ENCODE assay signal across 9 mouse cellular contexts in genomic region chr8:122524506-122524905, GRCm38 (mm10). TPM values are rescaled to one million over a fixed set of nuclear protein-coding genes. Genes with fewer than 3 reads are reported as not detected.
DNase-seq lines count a peak whose midpoint lies in the region; ATAC-seq and TF ChIP-seq lines count a peak whose summit lies in the region.
"Had no signal": no experiment of that assay in that cellular context is flagged by ENCODE, and none has a peak within 500 bp of the region (broad histone marks: within the 10 kb centered on the region; RNA-seq: fewer than 3 reads in every experiment).

No protein-coding gene starts in this region.

- no peaks in the 10 kb centered on the region for H3K27me3 ChIP-seq in G1E (ENCODE audit: insufficient read depth, low read length)
- no peaks in the 10 kb centered on the region for H3K27me3 ChIP-seq in forebrain, embryonic 15.5 days
- no peaks in the 10 kb centered on the region for H3K27me3 ChIP-seq in limb, embryonic 14.5 days (ENCODE audit: control insufficient read depth, insufficient read depth, low read length)
- no peaks in the 10 kb centered on the region for H3K27me3 ChIP-seq in thymus, adult 2 months (ENCODE audit: control insufficient read depth, insufficient read depth, low read length)
- H3K27me3 ChIP-seq: Patski had no signal

- peak overlapping the region; percentile 25; the same call in 1 of the 2 replicates for H3K4me2 ChIP-seq in forebrain, embryonic 15.5 days (replicated peaks)
- 0 out of 2 replicates have a peak overlapping the region, but pooled peaks have one; percentile 29 for H3K4me2 ChIP-seq in limb, embryonic 14.5 days (replicated peaks; ENCODE audit: low read depth, low read length, severe bottlenecking)

- no peak for ATAC-seq in G1E (ENCODE audit: extremely low read depth, insufficient number of reproducible peaks, low FRiP score, poor library complexity, severe bottlenecking)
- no peak for ATAC-seq in forebrain, embryonic 15.5 days (replicated peaks)
- ATAC-seq in limb, embryonic 14.5 days (ENCODE audit: low FRiP score, low read depth): no peak

- H3K27ac ChIP-seq in forebrain, embryonic 15.5 days (replicated peaks): no peak overlapping the region
- H3K27ac ChIP-seq in limb, embryonic 14.5 days (replicated peaks; ENCODE audit: low read depth, low read length): no peak overlapping the region
- H3K27ac ChIP-seq in thymus, adult 2 months (ENCODE audit: control insufficient read depth, insufficient read depth, low read length): no peak overlapping the region

- WGBS in forebrain, embryonic 15.5 days: 50% methylated on average over 6 of the region's 6 CpGs
- 64% methylated on average over 6 of the region's 6 CpGs for WGBS in limb, embryonic 14.5 days
- WGBS in thymus, adult 2 months: 97% methylated on average over 6 of the region's 6 CpGs

- H3K9me3 ChIP-seq in G1E (replicated peaks): peaks cover 3% of the 10 kb centered on the region; the same call in 1 of the 2 replicates
- no peaks in the 10 kb centered on the region for H3K9me3 ChIP-seq in forebrain, embryonic 15.5 days
- no peaks in the 10 kb centered on the region for H3K9me3 ChIP-seq in limb, embryonic 14.5 days (ENCODE audit: control insufficient read depth, low read length)

- peaks cover 89% of the 10 kb centered on the region for H3K36me3 ChIP-seq in G1E (replicated peaks)
- H3K36me3 ChIP-seq in forebrain, embryonic 15.5 days: no peaks in the 10 kb centered on the region
- H3K36me3 ChIP-seq in limb, embryonic 14.5 days (ENCODE audit: control insufficient read depth, insufficient read depth, low read length): no peaks in the 10 kb centered on the region
- H3K36me3 ChIP-seq in thymus, adult 2 months (ENCODE audit: control insufficient read depth, insufficient read depth, low read length): no peaks in the 10 kb centered on the region

- H3K4me3 ChIP-seq in G1E (ENCODE audit: low read depth, low read length): peak overlapping the region; percentile 48; the same call in 1 of the 2 replicates
- H3K4me3 ChIP-seq in forebrain, embryonic 15.5 days: no peak overlapping the region
- no peak overlapping the region for H3K4me3 ChIP-seq in limb, embryonic 14.5 days (replicated peaks; ENCODE audit: low read length)
- no peak overlapping the region for H3K4me3 ChIP-seq in thymus, adult 2 months (ENCODE audit: control insufficient read depth, insufficient read depth, low read length)

- H3K9ac ChIP-seq in forebrain, embryonic 15.5 days (replicated peaks): no peak overlapping the region
- H3K9ac ChIP-seq in limb, embryonic 14.5 days (ENCODE audit: low read depth, low read length, severe bottlenecking): 0 out of 2 replicates have a peak overlapping the region, but pooled peaks have one; percentile 7

- peak; percentile 44 to 46 for DNase-seq in heart, adult 18-20 months
- DNase-seq in heart, postnatal 4 days: no peak
- DNase-seq in G1E (ENCODE audit: low spot score): no peak
- no peak for DNase-seq in limb, embryonic 14.5 days (ENCODE audit: low spot score)
- DNase-seq in spleen, adult 12 weeks (ENCODE audit: low spot score): no peak
- no peak for DNase-seq in frontal cortex, adult 2 months (ENCODE audit: extremely low spot score in 1 of 2, low spot score in 1 of 2)
- no peak for DNase-seq in thymus, adult 2 months

- TF ChIP-seq CTCF in G1E (IDR thresholded peaks at IDR 0.05; ENCODE audit: low read depth, low read length): no peak
- no peak for TF ChIP-seq CTCF in thymus, adult 2 months (IDR thresholded peaks at IDR 0.05; ENCODE audit: borderline replicate concordance, control insufficient read depth, extremely low read depth, insufficient read depth, low read length, poor library complexity)

- H3K4me1 ChIP-seq in G1E (ENCODE audit: insufficient read depth, low read depth, low read length): peaks cover 86% of the 10 kb centered on the region
- H3K4me1 ChIP-seq in forebrain, embryonic 15.5 days: peaks cover 18% of the 10 kb centered on the region
- H3K4me1 ChIP-seq in limb, embryonic 14.5 days (ENCODE audit: control insufficient read depth, insufficient read depth, low read length): peaks cover 33% of the 10 kb centered on the region
- H3K4me1 ChIP-seq in thymus, adult 2 months (replicated peaks; ENCODE audit: control insufficient read depth, insufficient read depth, low read length): peaks cover 15% of the 10 kb centered on the region

- TF ChIP-seq POLR2A in limb, embryonic 14.5 days (IDR thresholded peaks at IDR 0.05; ENCODE audit: borderline replicate concordance, extremely low read depth, insufficient read depth, insufficient read length): no peak
- TF ChIP-seq POLR2A in thymus, adult 2 months (IDR thresholded peaks at IDR 0.05; ENCODE audit: control insufficient read depth, extremely low read depth, insufficient read depth, low read length, poor library complexity): no peak

RNA-seq across cellular contexts. Expression of gene Piezo1, which starts 26.6 kb away (rescaled TPM):
- 10 to 100 TPM; 11.4 to 13.3 TPM for total RNA-seq in heart, adult 18-20 months (2021)
- 10 to 100 TPM; 53.7 to 55.4 TPM for total RNA-seq in heart, postnatal 4 days (2021)
- total RNA-seq in G1E (2014; fragmentation: Nextera tagmentation): 77.0 and 95.3 TPM in 2 replicates
- total RNA-seq in G1E (2017): 24.9 and 26.0 TPM in 2 replicates
- 69.6 and 79.4 TPM in 2 replicates for polyA plus RNA-seq in G1E (2012)
- 2.1 and 2.6 TPM in 2 replicates for polyA plus RNA-seq in forebrain, embryonic 15.5 days (2015; fragmentation: Nextera tagmentation; extraction: Ambion mirVana)
- polyA plus RNA-seq in limb, embryonic 14.5 days (2012; rRNA removed): 93.3 and 120 TPM in 2 replicates
- 20.4 and 20.7 TPM in 2 replicates for polyA plus RNA-seq in limb, embryonic 14.5 days (2014; fragmentation: Nextera tagmentation; extraction: Ambion mirVana)
- polyA plus RNA-seq in frontal cortex, adult 2 months (2012; rRNA removed): 7.4 and 9.1 TPM in 2 replicates
- 93.6 and 106 TPM in 2 replicates for polyA plus RNA-seq in thymus, adult 2 months (2012; rRNA removed)

RNA-seq across cellular contexts. Expression of gene Cdt1, which starts 43.3 kb away (rescaled TPM):
- 1 to 10 TPM; 2.5 to 2.8 TPM for total RNA-seq in heart, adult 18-20 months (2021)
- 10 to 100 TPM; 36.5 to 38.2 TPM for total RNA-seq in heart, postnatal 4 days (2021)
- total RNA-seq in G1E (2014; fragmentation: Nextera tagmentation) (70.8 and 71.7 TPM in 2 replicates), G1E (2017) (46.9 and 49.9 TPM in 2 replicates)
- polyA plus RNA-seq in G1E (2012): 375 and 441 TPM in 2 replicates
- 14.6 and 16.3 TPM in 2 replicates for polyA plus RNA-seq in forebrain, embryonic 15.5 days (2015; fragmentation: Nextera tagmentation; extraction: Ambion mirVana)
- 79.0 and 103 TPM in 2 replicates for polyA plus RNA-seq in limb, embryonic 14.5 days (2012; rRNA removed)
- polyA plus RNA-seq in limb, embryonic 14.5 days (2014; fragmentation: Nextera tagmentation; extraction: Ambion mirVana): 34.0 and 34.2 TPM in 2 replicates
- 2.4 and 2.5 TPM in 2 replicates for polyA plus RNA-seq in frontal cortex, adult 2 months (2012; rRNA removed)
- polyA plus RNA-seq in thymus, adult 2 months (2012; rRNA removed): 136 and 210 TPM in 2 replicates

RNA-seq across cellular contexts. Expression of gene Ctu2, which starts 48.6 kb away (rescaled TPM):
- 1 to 10 TPM; 5.8 to 8.0 TPM for total RNA-seq in heart, adult 18-20 months (2021)
- total RNA-seq in heart, postnatal 4 days (2021): 10 to 100 TPM; 16.2 to 22.4 TPM
- total RNA-seq in G1E (2014; fragmentation: Nextera tagmentation): 10.9 and 18.3 TPM in 2 replicates
- 8.8 and 10.9 TPM in 2 replicates for total RNA-seq in G1E (2017)
- 19.4 and 25.7 TPM in 2 replicates for polyA plus RNA-seq in G1E (2012)
- polyA plus RNA-seq in forebrain, embryonic 15.5 days (2015; fragmentation: Nextera tagmentation; extraction: Ambion mirVana): 79.0 and 84.4 TPM in 2 replicates
- 57.1 and 59.5 TPM in 2 replicates for polyA plus RNA-seq in limb, embryonic 14.5 days (2012; rRNA removed)
- polyA plus RNA-seq in limb, embryonic 14.5 days (2014; fragmentation: Nextera tagmentation; extraction: Ambion mirVana): 49.5 and 64.3 TPM in 2 replicates
- polyA plus RNA-seq in frontal cortex, adult 2 months (2012; rRNA removed): 40.2 and 51.2 TPM in 2 replicates
- polyA plus RNA-seq in thymus, adult 2 months (2012; rRNA removed): 118 and 136 TPM in 2 replicates

RNA-seq across cellular contexts. Expression of gene Rnf166, which starts 48.6 kb away (rescaled TPM):
- 10 to 100 TPM; 42.1 to 51.7 TPM for total RNA-seq in heart, adult 18-20 months (2021)
- total RNA-seq in heart, postnatal 4 days (2021): 10 to 100 TPM; 24.3 to 27.4 TPM
- total RNA-seq in G1E (2014; fragmentation: Nextera tagmentation) (28.0 and 45.3 TPM in 2 replicates), G1E (2017) (18.6 and 29.4 TPM in 2 replicates)
- 29.5 and 33.3 TPM in 2 replicates for polyA plus RNA-seq in G1E (2012)
- polyA plus RNA-seq in forebrain, embryonic 15.5 days (2015; fragmentation: Nextera tagmentation; extraction: Ambion mirVana): 40.2 and 44.8 TPM in 2 replicates
- 80.1 and 103 TPM in 2 replicates for polyA plus RNA-seq in limb, embryonic 14.5 days (2012; rRNA removed)
- 47.0 and 49.5 TPM in 2 replicates for polyA plus RNA-seq in limb, embryonic 14.5 days (2014; fragmentation: Nextera tagmentation; extraction: Ambion mirVana)
- 62.3 and 86.3 TPM in 2 replicates for polyA plus RNA-seq in frontal cortex, adult 2 months (2012; rRNA removed)
- 273 and 296 TPM in 2 replicates for polyA plus RNA-seq in thymus, adult 2 months (2012; rRNA removed)

RNA-seq across cellular contexts. Expression of gene Aprt, which starts 52.2 kb away (rescaled TPM):
- 10 to 100 TPM; 40.8 to 42.7 TPM for total RNA-seq in heart, adult 18-20 months (2021)
- 10 to 100 TPM; 58.5 to 58.8 TPM for total RNA-seq in heart, postnatal 4 days (2021)
- total RNA-seq in G1E (2014; fragmentation: Nextera tagmentation) (110 and 112 TPM in 2 replicates), G1E (2017) (100.0 and 146 TPM in 2 replicates)
- 207 and 389 TPM in 2 replicates for polyA plus RNA-seq in G1E (2012)
- polyA plus RNA-seq in forebrain, embryonic 15.5 days (2015; fragmentation: Nextera tagmentation; extraction: Ambion mirVana): 187 TPM in 2 replicates
- polyA plus RNA-seq in limb, embryonic 14.5 days (2012; rRNA removed): 199 and 217 TPM in 2 replicates
- polyA plus RNA-seq in limb, embryonic 14.5 days (2014; fragmentation: Nextera tagmentation; extraction: Ambion mirVana): 348 and 382 TPM in 2 replicates
- polyA plus RNA-seq in frontal cortex, adult 2 months (2012; rRNA removed): 66.0 and 67.4 TPM in 2 replicates
- 119 and 136 TPM in 2 replicates for polyA plus RNA-seq in thymus, adult 2 months (2012; rRNA removed)

Comparison
In these comparisons a context has a peak if more than half of its experiments do, and no peak if none do; other contexts are left out.
1. DNase-seq: peak in heart, adult 18-20 months (2 of 2); none in heart, postnatal 4 days (single experiment), G1E (single experiment), limb, embryonic 14.5 days (single experiment), spleen, adult 12 weeks (single experiment), frontal cortex, adult 2 months (0 of 2) and thymus, adult 2 months (single experiment).